Mouse (Mus musculus): Measurements from ENCODE around the gene Ehmt2. TPM values are rescaled to one million over a fixed set of nuclear protein-coding genes. Genes with fewer than 3 reads are reported as not detected.
A peak's percentile ranks its signal among the peaks of the same experiment; 100 is the strongest.

Ehmt2 gene
- polyA plus RNA-seq, 2 experiments, result 10.2 to 29.7 TPM

GRCm38 (mm10) chr17:34931061-34931734, 32.9 kb downstream of the Ehmt2 start, which contains the start of gene Neu1:
Gene Neu1, plus strand, starts transcription at chr17:34931253.
- H3K27ac ChIP-seq, result no peak within 1 kb of the TSS
- H3K27me3 ChIP-seq (ENCODE audit: control insufficient read depth, insufficient read depth, low read length), result no peaks in the 10 kb centered on the region
- H3K4me3 ChIP-seq (ENCODE audit: insufficient read depth in 1 of 2, low read depth in 2 of 2, low read length in 2 of 2), result peak within 1 kb of the TSS; percentile 61 to 62
- H3K4me1 ChIP-seq (replicated peaks; ENCODE audit: control insufficient read depth in 2 of 2, insufficient read depth in 2 of 2, low read length in 1 of 2), result peaks cover 2 to 5% of the 10 kb centered on the region in 2 experiments; a peak in 3 of 4 replicates
- no peaks in the 10 kb centered on the region for H3K36me3 ChIP-seq (replicated peaks; ENCODE audit: control insufficient read depth, insufficient read depth, low read depth)
- DNase-seq (ENCODE audit: low read depth in 3 of 3, low spot score in 3 of 3) (peak; percentile 93 to 95 (median 93)), ATAC-seq (ENCODE audit: insufficient read depth) (peak; percentile 93)
- H3K9me3 ChIP-seq (ENCODE audit: control insufficient read depth, low read length), result no peaks in the 10 kb centered on the region
- under 1% methylated on average over 38 of the region's 38 CpGs for WGBS (ENCODE audit: insufficient replicate concordance)
- no peak for TF ChIP-seq EP300 (IDR thresholded peaks at IDR 0.05; ENCODE audit: low read depth)
- peak; percentile 86 for TF ChIP-seq CTCF (IDR thresholded peaks at IDR 0.05; ENCODE audit: low read depth)
- peak within 1 kb of the TSS; percentile 58 for H3K9ac ChIP-seq (replicated peaks)
- peak within 1 kb of the TSS; percentile 89 for H3K4me2 ChIP-seq (ENCODE audit: low read depth)

DNA sequence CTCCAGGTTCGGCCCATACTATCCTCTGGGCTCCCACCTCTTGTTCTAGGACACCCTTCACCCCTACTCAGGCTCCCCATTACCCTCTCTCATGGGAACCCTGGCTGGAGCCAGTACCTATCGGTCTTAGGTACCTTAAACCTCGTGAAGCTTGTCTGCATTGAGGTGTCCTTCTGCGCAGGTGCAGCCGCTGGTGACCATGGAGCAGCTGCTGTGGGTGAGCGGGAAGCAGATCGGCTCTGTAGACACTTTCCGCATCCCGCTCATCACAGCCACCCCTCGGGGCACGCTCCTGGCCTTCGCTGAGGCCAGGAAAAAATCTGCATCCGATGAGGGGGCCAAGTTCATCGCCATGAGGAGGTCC, 33.4 kb downstream of the Ehmt2 start:
- H3K27me3 ChIP-seq (ENCODE audit: control insufficient read depth, insufficient read depth, low read length), result no peaks in the 10 kb centered on the region
- H3K9ac ChIP-seq (replicated peaks), result peak overlapping the region; percentile 58
- no peak overlapping the region for H3K27ac ChIP-seq
- DNase-seq (ENCODE audit: low read depth in 3 of 3, low spot score in 3 of 3), result no peak
- no peaks in the 10 kb centered on the region for H3K9me3 ChIP-seq (ENCODE audit: control insufficient read depth, low read length)
- peak overlapping the region; percentile 61 to 62 for H3K4me3 ChIP-seq (ENCODE audit: insufficient read depth in 1 of 2, low read depth in 2 of 2, low read length in 2 of 2)
- no peak for TF ChIP-seq CTCF (IDR thresholded peaks at IDR 0.05; ENCODE audit: low read depth)
- TF ChIP-seq EP300 (IDR thresholded peaks at IDR 0.05; ENCODE audit: low read depth), result no peak
- peaks cover 2 to 5% of the 10 kb centered on the region in 2 experiments; a peak in 3 of 4 replicates for H3K4me1 ChIP-seq (replicated peaks; ENCODE audit: control insufficient read depth in 2 of 2, insufficient read depth in 2 of 2, low read length in 1 of 2)
- no peak for ATAC-seq (ENCODE audit: insufficient read depth)
- 18% methylated on average over 14 of the region's 14 CpGs for WGBS (ENCODE audit: insufficient replicate concordance)
- H3K36me3 ChIP-seq (replicated peaks; ENCODE audit: control insufficient read depth, insufficient read depth, low read depth), result no peaks in the 10 kb centered on the region
- H3K4me2 ChIP-seq (ENCODE audit: low read depth), result peak overlapping the region; percentile 89

GRCm38 (mm10) chr17:34932287-34932686, 34.0 kb downstream of the Ehmt2 start:
- Histone ChIP-seq H3K9ac (replicated peaks) (peak overlapping the region; percentile 58; the same call in 1 of the 2 replicates), H3K4me3 (ENCODE audit: insufficient read depth in 1 of 2, low read depth in 2 of 2, low read length in 2 of 2) (peak overlapping the region in 1 of 2 experiments; percentile 61; a peak in 2 of 4 replicates), H3K36me3 (replicated peaks; ENCODE audit: control insufficient read depth, insufficient read depth, low read depth) (no peaks in the 10 kb centered on the region), H3K4me2 (ENCODE audit: low read depth) (peak overlapping the region; percentile 89), H3K27me3 (ENCODE audit: control insufficient read depth, insufficient read depth, low read length) (no peaks in the 10 kb centered on the region), H3K9me3 (ENCODE audit: control insufficient read depth, low read length) (no peaks in the 10 kb centered on the region), H3K27ac (no peak overlapping the region), H3K4me1 (replicated peaks; ENCODE audit: control insufficient read depth in 2 of 2, insufficient read depth in 2 of 2, low read length in 1 of 2) (peaks cover 2 to 5% of the 10 kb centered on the region in 2 experiments; a peak in 3 of 4 replicates)
- no peak for DNase-seq (ENCODE audit: low read depth in 3 of 3, low spot score in 3 of 3)
- no peak for ATAC-seq (ENCODE audit: insufficient read depth)
- TF ChIP-seq EP300 (IDR thresholded peaks at IDR 0.05; ENCODE audit: low read depth), result no peak
- TF ChIP-seq CTCF (IDR thresholded peaks at IDR 0.05; ENCODE audit: low read depth), result no peak
- 68% methylated on average over 8 of the region's 8 CpGs for WGBS (ENCODE audit: insufficient replicate concordance)

- Histone ChIP-seq H3K36me3 (replicated peaks; ENCODE audit: control insufficient read depth, insufficient read depth, low read depth) (no peaks in the 10 kb centered on the region), H3K4me3 (ENCODE audit: insufficient read depth in 1 of 2, low read depth in 2 of 2, low read length in 2 of 2) (no peak overlapping the region), H3K9me3 (ENCODE audit: control insufficient read depth, low read length) (no peaks in the 10 kb centered on the region), H3K27me3 (ENCODE audit: control insufficient read depth, insufficient read depth, low read length) (no peaks in the 10 kb centered on the region), H3K9ac (replicated peaks) (no peak overlapping the region), H3K4me1 (replicated peaks; ENCODE audit: control insufficient read depth in 2 of 2, insufficient read depth in 2 of 2, low read length in 1 of 2) (peaks cover 2 to 5% of the 10 kb centered on the region in 2 experiments; a peak in 3 of 4 replicates), H3K4me2 (ENCODE audit: low read depth) (peak overlapping the region; percentile 31), H3K27ac (no peak overlapping the region)
- WGBS (ENCODE audit: insufficient replicate concordance), result 73% methylated on average over 24 of the region's 24 CpGs
- TF ChIP-seq CTCF (IDR thresholded peaks at IDR 0.05; ENCODE audit: low read depth) (no peak), EP300 (IDR thresholded peaks at IDR 0.05; ENCODE audit: low read depth) (no peak)
- DNase-seq (ENCODE audit: low read depth in 3 of 3, low spot score in 3 of 3) (no peak), ATAC-seq (ENCODE audit: insufficient read depth) (no peak)
Measured at GRCm38 (mm10) chr17:34934031-34934430, 35.8 kb downstream of the Ehmt2 start.

- Histone ChIP-seq H3K4me3 (ENCODE audit: insufficient read depth in 1 of 2, low read depth in 2 of 2, low read length in 2 of 2) (no peak overlapping the region), H3K9ac (replicated peaks) (no peak overlapping the region), H3K27me3 (ENCODE audit: control insufficient read depth, insufficient read depth, low read length) (no peaks in the 10 kb centered on the region), H3K27ac (no peak overlapping the region), H3K36me3 (replicated peaks; ENCODE audit: control insufficient read depth, insufficient read depth, low read depth) (no peaks in the 10 kb centered on the region), H3K9me3 (ENCODE audit: control insufficient read depth, low read length) (no peaks in the 10 kb centered on the region), H3K4me2 (ENCODE audit: low read depth) (no peak overlapping the region), H3K4me1 (replicated peaks; ENCODE audit: control insufficient read depth in 2 of 2, insufficient read depth in 2 of 2, low read length in 1 of 2) (peaks cover 2 to 5% of the 10 kb centered on the region in 2 experiments; a peak in 3 of 4 replicates)
- TF ChIP-seq CTCF (IDR thresholded peaks at IDR 0.05; ENCODE audit: low read depth) (no peak), EP300 (IDR thresholded peaks at IDR 0.05; ENCODE audit: low read depth) (no peak)
- 40% methylated on average over 8 of the region's 8 CpGs for WGBS (ENCODE audit: insufficient replicate concordance)
- DNase-seq (ENCODE audit: low read depth in 3 of 3, low spot score in 3 of 3) (no peak), ATAC-seq (ENCODE audit: insufficient read depth) (no peak)
Measured at GRCm38 (mm10) chr17:34934830-34935229, 36.6 kb downstream of the Ehmt2 start.

Data from liver, embryonic 14.5 days (tissue).